Mouse (Mus musculus): Measurements from ENCODE around the gene Dgke. TPM values are rescaled to one million over a fixed set of nuclear protein-coding genes. Genes with fewer than 3 reads are reported as not detected.

Gene Dgke
- total RNA-seq, 2 experiments from 2014 or later, result 2.6 to 3.1 TPM

Other genes with a start within 250 kb of the Dgke start
- gene Akap1, start 202.3 kb downstream of the Dgke start, total RNA-seq (2021), result 10 to 100 TPM; 57.0 to 75.1 TPM
- gene Scpep1, start 111.4 kb downstream of the Dgke start, total RNA-seq (2021), result 1 to 10 TPM; 8.4 to 9.0 TPM
- not detected for gene Elobl, start 99.9 kb downstream of the Dgke start, total RNA-seq (2021)
- 1 to 10 TPM; 3.3 to 3.8 TPM for gene Coil, start 96.6 kb downstream of the Dgke start, total RNA-seq (2021)
- 1 to 10 TPM; 7.7 to 8.5 TPM for gene Trim25, start 67.5 kb downstream of the Dgke start, total RNA-seq (2021)
- gene Gm525, start 7.0 kb upstream of the Dgke start, total RNA-seq (2021), result not detected
- 1 to 10 TPM; 2.3 to 3.1 TPM for gene Nog, start 235.5 kb upstream of the Dgke start, total RNA-seq (2021)

Measured in gastrocnemius, postnatal 36 days (tissue).